Mouse (Mus musculus): ENCODE measurements around the gene Efcab6. TPM values are rescaled to one million over a fixed set of nuclear protein-coding genes. Genes with fewer than 3 reads are reported as not detected.

Gene Efcab6
- polyA plus RNA-seq, 1 experiment = not detected

DNA sequence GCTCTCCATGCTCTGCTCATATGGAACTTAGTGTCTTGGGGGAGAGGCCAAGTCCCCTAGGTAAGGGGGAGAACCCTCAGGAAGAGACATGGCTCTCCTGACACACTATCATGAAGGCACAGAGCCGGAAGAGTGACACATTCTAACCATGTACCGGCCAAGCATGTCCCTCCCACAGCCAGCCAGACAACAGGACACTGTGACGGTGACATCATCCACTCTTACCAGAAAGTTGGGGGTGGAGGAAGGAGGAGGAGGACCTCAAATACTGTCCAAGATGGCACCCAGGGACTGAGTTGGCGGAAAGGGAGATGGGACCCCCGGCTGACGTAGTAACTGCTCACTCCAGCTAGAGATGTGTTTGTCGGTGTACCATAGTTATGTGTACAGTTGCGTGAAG is 181.4 kb downstream of the Efcab6 start:
- no peak for TF ChIP-seq GATA1 (IDR thresholded peaks at IDR 0.05; ENCODE audit: low read length)

DNA sequence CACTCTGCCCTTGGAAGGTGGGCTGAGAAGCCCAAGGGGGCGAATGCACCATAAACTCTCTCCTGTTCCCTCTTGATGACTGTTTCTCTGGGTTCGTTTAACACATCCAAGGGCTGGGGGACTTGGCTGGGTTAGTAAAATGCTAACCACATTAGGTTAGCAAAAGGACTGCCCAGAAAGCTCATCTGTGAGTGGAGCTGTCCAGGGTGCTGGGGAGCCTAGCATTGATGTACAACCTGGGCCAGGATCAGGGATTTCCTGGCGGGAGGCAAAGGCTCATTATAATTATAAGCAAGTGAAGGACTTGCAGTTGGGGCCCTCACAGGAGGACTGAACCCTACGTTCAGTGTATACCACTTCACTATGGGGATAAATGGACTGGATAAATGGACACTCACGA is 185.3 kb downstream of the Efcab6 start:
- TF ChIP-seq GATA1 (IDR thresholded peaks at IDR 0.05; ENCODE audit: low read length) = no peak

DNA sequence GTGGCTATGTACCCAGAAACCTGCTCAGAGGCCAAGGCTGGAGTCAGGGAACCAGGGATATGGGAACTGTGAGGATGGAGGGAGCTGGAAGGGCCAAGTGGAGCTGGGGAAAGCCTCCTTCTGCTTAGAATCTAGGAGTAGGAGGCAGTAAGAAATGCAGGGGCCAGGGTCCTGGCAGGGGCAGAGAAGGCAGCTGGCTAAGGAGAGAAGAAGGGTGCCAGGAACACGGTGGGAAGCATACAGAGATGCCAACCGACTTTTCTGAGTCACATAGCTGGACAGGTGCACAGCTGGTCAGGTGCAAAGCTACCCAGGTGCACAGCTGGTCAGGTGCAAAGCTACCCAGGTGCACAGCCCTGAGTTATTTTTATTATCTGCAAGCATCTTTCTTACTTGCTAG is 187.3 kb downstream of the Efcab6 start:
- TF ChIP-seq GATA1 (IDR thresholded peaks at IDR 0.05; ENCODE audit: low read length) = no peak

DNA sequence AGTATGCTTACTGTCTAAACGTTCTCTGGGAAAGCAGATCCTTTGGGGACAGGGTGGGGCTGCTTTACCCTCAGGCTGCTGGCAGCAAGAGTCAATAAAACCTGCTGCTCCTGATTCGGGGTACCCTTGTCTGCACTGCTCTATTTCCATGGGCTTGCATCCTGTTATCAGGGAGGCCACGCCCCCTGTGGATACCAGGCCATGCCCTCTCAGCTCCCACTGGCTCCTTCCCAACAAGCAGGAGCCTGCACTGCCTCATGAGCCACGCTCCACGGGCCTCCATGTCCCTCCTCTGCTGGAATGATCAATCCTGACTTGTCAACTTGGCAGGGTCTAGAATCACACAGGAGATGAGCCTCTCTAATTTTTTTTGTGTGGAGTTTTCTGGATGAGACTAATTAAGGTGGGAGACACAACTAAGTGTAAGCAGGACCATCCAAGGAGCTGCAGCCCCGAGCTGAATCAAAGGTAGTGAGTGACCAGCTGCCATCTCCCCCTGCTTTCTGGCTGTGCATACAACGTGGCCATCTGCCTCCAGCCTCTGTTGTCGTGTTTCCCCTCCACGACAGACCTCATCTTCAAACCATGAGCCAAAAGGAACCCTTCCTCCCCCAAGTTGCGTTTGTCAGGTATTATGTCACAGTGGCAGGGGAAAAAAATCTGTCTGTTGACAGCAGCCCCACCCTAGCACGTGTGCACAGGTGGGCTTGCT is 187.9 kb downstream of the Efcab6 start:
- no peak for TF ChIP-seq GATA1 (IDR thresholded peaks at IDR 0.05; ENCODE audit: low read length)

- no peak for TF ChIP-seq GATA1 (IDR thresholded peaks at IDR 0.05; ENCODE audit: low read length)
Observed at GRCm38 (mm10) chr15:83870936-83871335, 194.2 kb downstream of the Efcab6 start.

GRCm38 (mm10) chr15:83865626-83866025 is 199.6 kb downstream of the Efcab6 start:
- TF ChIP-seq GATA1 (IDR thresholded peaks at IDR 0.05; ENCODE audit: low read length) = no peak

DNA sequence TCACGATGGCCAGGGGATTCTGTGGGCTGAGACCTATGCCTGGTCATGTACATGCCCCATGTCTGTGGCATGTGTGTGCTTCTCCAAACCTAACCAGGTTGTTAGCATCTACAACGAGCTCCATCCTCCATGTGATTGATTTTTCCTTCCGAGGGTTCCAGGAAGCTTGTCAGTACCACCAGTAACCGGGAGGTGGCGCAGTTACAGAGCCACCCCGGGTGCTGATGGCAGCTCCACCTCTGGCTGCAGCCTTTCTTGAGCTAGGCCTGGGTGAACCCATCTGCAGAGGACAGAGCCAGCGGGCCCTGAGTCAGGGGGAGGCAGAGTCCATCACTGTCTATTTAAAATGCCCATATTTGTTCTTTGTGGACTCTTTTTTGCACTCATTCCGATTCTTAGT is 208.1 kb downstream of the Efcab6 start:
- no peak for TF ChIP-seq GATA1 (IDR thresholded peaks at IDR 0.05; ENCODE audit: low read length)

GRCm38 (mm10) chr15:83853400-83853811 is 211.8 kb downstream of the Efcab6 start:
- TF ChIP-seq GATA1 (IDR thresholded peaks at IDR 0.05; ENCODE audit: low read length) = no peak

DNA sequence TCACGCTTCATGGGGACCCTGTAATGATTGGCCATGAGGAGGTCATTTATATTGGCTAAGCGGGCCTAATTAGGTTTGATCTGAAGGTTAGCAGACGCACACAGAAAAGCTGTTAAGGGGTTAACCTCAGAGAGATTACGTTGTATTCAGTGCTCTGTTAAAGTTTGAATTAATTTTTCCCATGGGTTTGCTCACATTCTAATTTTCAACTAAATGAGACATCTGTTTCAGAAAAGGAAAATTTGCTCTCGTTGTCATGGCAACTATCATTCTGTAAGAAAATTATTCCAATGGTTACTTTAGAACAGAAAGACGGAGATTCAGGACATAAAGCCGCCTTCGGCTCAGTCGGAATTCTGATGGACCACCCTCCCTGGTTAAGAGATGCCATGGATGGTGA is 217.0 kb downstream of the Efcab6 start:
- TF ChIP-seq GATA1 (IDR thresholded peaks at IDR 0.05; ENCODE audit: low read length) = no peak

GRCm38 (mm10) chr15:83847512-83847911 is 217.7 kb downstream of the Efcab6 start:
- TF ChIP-seq GATA1 (IDR thresholded peaks at IDR 0.05; ENCODE audit: low read length) = no peak

DNA sequence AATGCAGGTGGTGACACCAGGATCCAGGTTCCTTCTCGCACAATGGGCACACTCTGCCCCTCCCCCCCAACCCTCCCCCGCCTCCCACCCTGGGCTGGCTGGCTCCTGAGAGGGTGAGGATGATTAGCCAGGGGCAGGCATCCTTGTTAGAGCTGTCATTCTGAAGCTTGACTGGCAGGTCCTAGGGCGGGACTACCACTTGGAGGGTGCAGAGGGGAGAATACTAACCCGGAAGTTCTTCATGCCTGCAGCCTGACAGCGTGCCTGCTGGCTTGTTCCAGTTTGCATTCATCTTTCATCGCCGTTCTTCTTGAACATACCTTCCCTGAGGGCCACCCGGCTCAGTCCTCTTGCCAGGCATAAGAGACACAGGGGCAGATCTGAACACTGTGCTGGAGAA is 218.6 kb downstream of the Efcab6 start:
- no peak for TF ChIP-seq GATA1 (IDR thresholded peaks at IDR 0.05; ENCODE audit: low read length)

GRCm38 (mm10) chr15:83845734-83846133 is 219.4 kb downstream of the Efcab6 start:
- TF ChIP-seq GATA1 (IDR thresholded peaks at IDR 0.05; ENCODE audit: low read length) = no peak

GRCm38 (mm10) chr15:83842915-83843789 is 222.0 kb downstream of the Efcab6 start:
- no peak for TF ChIP-seq GATA1 (IDR thresholded peaks at IDR 0.05; ENCODE audit: low read length)

GRCm38 (mm10) chr15:83842419-83842818 is 222.8 kb downstream of the Efcab6 start:
- TF ChIP-seq GATA1 (IDR thresholded peaks at IDR 0.05; ENCODE audit: low read length) = no peak

- no peak for TF ChIP-seq GATA1 (IDR thresholded peaks at IDR 0.05; ENCODE audit: low read length)
Observed at GRCm38 (mm10) chr15:83840950-83841719, 224.0 kb downstream of the Efcab6 start.

DNA sequence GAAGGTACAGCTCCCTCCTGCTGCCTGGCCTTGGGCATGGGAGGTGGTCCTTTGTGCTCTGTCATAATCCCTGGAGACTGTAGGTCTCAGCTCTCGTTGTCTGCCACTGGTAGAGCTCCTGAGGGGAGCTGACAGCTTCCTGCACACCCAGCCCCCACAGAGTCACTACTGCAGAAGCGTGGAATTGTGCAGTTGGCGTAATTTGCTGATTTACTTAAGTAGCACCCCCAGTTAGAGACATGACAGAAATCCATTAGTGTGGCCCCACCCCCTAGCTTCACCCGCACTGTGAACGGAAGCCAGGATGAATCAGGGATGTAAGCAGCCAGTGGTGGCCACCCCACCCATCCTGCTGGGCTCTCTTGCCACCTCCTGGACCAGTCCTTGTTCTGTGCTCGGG is 232.9 kb downstream of the Efcab6 start:
- TF ChIP-seq GATA1 (IDR thresholded peaks at IDR 0.05; ENCODE audit: low read length) = no peak
